Mouse (Mus musculus): ENCODE data around the gene Pmepa1.

The Pmepa1 gene

GRCm38 (mm10) chr2:173185282-173185681 is 91.1 kb downstream of the Pmepa1 start:
- DNase-seq (ENCODE audit: low spot score) = no peak

GRCm38 (mm10) chr2:173184475-173185080 is 91.8 kb downstream of the Pmepa1 start:
- DNase-seq (ENCODE audit: low spot score) = no peak

GRCm38 (mm10) chr2:173183836-173184460 is 92.4 kb downstream of the Pmepa1 start:
- no peak for DNase-seq (ENCODE audit: low spot score)

- DNase-seq (ENCODE audit: low spot score) = no peak
Measured at GRCm38 (mm10) chr2:173183311-173183710, 93.0 kb downstream of the Pmepa1 start.

GRCm38 (mm10) chr2:173182796-173183195 is 93.5 kb downstream of the Pmepa1 start:
- no peak for DNase-seq (ENCODE audit: low spot score)

GRCm38 (mm10) chr2:173181901-173182300 is 94.4 kb downstream of the Pmepa1 start:
- no peak for DNase-seq (ENCODE audit: low spot score)

GRCm38 (mm10) chr2:173181486-173181885 is 94.8 kb downstream of the Pmepa1 start:
- DNase-seq (ENCODE audit: low spot score) = no peak

GRCm38 (mm10) chr2:173180721-173181388 is 95.5 kb downstream of the Pmepa1 start:
- DNase-seq (ENCODE audit: low spot score) = no peak

GRCm38 (mm10) chr2:173180026-173180425 is 96.3 kb downstream of the Pmepa1 start:
- no peak for DNase-seq (ENCODE audit: low spot score)

GRCm38 (mm10) chr2:173179046-173179445 is 97.3 kb downstream of the Pmepa1 start:
- no peak for DNase-seq (ENCODE audit: low spot score)

- DNase-seq (ENCODE audit: low spot score) = no peak
Measured at GRCm38 (mm10) chr2:173177951-173178350, 98.4 kb downstream of the Pmepa1 start.

- DNase-seq (ENCODE audit: low spot score) = no peak
Measured at GRCm38 (mm10) chr2:173177481-173177880, 98.9 kb downstream of the Pmepa1 start.

- DNase-seq (ENCODE audit: low spot score) = no peak
Measured at GRCm38 (mm10) chr2:173175703-173176102, 100.6 kb downstream of the Pmepa1 start.

- no peak for DNase-seq (ENCODE audit: low spot score)
Measured at GRCm38 (mm10) chr2:173174569-173174968, 101.8 kb downstream of the Pmepa1 start.

Measured in urinary bladder, postnatal 10 days (tissue).